Mouse (Mus musculus): ENCODE results near the gene Mlh1.

GRCm38 (mm10) chr9:111228446-111228845 lies 43.1 kb downstream of the Mlh1 start:
- no peak for TF ChIP-seq POLR2A (IDR thresholded peaks at IDR 0.05; ENCODE audit: borderline replicate concordance, low read depth, low read length)
- no peak for TF ChIP-seq CTCF (IDR thresholded peaks at IDR 0.05; ENCODE audit: low read depth, low read length)
